Mouse (Mus musculus) testis, postnatal 14 days (tissue): ENCODE measurements at regions not wholly inside any gene's neighbourhood (a gene's known extent, or its start where the extent isn't known, plus 50 kb on each side); places are given as distances from the start of the nearest gene placed in this dataset.

Source experiments
- DNase-seq: peaks from one replicate; pipeline ENCODE4 v3.0.0; 2021; ENCODE audit warnings: low spot score

DNA sequence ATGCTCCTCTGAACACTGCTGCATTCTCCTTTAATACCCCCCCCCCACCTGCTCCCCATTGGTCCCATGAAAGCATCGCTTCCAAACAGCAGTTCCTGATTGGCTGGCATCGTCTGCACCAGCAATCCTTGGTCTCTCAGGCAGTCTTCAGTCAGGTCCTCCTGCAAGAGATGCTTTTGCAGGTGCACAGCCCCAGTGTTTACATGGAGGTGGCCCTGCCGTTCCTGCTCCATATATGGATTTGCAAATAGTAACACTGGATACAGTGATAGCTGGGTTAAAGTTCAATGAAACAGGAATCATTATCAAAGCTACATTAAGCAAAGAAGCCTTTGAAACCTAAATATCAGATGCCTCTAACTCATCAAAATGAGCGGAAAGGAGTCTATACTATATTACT is 170.1 kb upstream of the Fat1 start:
- DNase-seq = no peak

DNA sequence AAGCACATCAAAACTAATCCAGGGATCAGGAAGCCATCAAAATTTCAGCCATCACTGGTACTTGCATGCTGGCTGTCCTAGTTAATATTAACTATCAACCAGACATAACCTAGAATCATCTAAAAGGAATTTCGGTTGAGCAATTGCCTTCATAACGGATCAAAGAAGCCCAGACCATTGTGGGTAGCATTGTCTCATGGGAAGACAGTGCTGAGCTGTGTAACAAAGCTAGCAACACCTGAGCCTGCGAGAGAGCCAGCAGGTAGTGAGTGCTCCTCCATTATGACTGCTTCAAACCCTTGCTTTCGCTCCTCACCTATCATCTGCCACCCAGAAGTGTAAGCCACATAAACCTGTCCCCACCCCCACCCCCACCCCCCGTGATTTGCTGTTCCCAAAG is 169.6 kb upstream of the Fat1 start:
- DNase-seq = no peak

DNA sequence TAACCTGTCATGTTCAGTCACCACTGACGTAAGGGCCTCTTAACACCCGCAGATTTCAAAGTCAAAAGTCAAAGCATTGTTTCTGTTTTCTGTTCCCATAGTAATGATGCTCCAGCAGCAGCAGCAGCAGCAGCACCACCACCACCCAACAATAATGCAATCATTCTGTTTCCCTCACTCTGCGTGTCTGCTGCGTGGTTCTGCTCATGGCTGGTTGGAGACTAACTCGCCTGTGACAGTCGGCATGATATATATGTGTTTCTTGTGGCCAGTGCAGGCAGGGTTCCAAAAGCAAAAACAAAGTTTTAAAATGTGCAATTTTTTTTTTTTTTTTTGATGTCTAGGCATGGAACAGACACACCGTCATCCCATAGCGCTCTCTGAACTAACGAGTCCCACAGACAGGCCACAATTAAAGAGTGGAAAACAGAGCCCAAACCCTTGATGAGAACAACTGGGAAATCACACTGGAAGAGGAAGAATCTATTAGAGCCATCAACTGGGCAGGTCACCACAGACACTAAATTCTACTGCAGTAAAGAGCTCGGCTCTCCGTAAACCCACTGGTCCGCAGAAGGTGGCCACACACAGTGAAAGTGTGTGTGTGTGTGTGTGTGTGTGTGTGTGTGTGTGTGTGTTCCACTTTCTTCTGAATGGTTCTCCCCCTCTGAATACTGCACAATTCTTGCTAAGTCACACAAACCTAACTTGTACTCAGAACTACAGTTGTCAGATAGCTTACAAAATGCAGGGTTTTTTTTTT is 169.0 kb upstream of the Fat1 start:
- DNase-seq = no peak

DNA sequence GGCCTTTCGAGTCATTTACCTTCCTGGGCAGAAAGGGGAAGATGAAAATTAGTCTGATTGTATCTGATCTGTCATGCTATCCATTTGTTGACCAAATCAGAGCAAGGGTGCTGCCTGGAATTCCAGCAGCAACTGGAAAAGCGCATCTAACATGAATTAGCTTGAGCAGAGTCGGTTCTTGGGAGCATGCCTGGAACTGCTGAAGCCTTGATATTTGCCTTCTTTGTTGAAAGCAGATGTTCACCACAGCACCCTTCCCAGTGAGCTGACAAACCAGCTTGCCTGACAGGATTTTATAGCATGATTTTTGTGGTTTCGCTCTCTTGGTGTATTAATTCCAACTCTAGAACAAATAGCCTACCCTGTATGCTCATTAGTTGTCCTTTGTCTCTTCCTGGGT is 168.0 kb upstream of the Fat1 start:
- no peak for DNase-seq

DNA sequence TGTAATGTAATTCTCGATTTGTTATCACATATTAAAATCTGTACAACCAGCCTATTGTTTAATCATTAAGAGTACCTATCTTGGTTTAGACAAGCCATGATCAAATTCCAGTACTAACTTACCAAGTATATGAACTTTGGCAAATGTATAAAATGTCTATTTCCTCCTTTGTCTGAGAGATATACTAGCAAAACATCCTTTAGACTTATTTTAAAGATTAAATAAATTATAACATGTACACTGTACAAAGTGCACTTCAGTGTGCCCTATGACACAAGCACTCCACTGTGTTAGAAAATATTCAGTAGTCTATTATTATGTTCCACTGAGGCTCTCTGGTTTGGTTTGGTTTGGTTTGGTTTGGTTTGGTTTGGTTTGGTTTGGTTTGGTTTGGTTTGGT is 156.0 kb upstream of the Fat1 start:
- DNase-seq = no peak

DNA sequence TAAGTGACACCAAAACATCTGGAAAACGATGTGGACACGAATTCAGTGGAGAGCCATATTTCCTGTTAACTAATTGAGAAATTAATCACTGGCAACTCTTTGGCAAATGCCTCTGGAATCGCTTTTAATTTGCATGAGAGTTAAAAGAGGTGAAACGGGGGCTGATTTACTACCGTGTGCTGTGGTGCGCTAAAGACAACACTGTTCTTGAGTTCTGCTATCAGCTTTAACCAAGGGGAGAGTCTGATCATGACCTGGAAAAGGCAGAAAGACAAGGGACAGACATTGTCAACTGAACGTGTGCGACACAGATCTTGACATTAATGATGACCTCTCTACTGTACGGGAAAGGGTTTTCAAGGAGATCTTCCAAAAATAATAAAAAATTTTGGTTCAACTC is 152.8 kb upstream of the Fat1 start:
- no peak for DNase-seq

DNA sequence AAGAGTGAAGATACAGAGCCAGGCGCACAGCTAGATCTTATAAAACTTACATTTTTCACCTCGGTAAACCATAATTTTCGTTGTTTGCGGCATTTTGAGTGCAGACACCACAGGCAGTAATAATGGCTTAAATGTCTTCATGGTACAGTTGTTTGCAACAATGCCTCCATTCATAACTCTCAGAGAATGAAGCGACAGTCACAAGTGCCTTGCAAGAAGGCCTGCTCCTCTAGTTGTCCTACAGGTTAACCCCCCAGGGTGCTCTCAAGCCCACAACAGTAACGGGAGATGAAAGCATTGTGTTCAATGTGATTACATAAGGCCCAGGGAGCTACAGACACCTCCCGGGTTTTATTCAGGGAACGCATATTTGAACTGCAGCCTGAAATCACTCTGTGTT is 150.1 kb upstream of the Fat1 start:
- DNase-seq = no peak

DNA sequence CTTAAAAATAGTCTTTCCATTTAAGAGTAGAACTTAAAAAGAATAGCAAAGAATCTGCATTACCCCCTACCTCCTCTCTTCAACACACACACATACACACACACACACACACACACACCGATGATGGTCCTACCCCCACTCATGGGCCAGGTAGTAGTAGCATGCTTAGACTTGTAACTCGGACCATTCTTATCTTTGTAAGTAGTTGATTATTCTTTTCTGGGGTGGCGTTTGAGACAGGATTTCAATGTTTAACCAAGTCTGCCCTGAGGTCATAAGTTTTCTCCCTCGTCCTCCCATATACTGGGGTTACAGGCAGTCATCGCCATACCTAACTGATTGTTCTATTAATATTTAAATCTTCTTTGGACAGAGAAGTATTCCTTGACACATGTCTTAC is 148.5 kb upstream of the Fat1 start:
- no peak for DNase-seq

DNA sequence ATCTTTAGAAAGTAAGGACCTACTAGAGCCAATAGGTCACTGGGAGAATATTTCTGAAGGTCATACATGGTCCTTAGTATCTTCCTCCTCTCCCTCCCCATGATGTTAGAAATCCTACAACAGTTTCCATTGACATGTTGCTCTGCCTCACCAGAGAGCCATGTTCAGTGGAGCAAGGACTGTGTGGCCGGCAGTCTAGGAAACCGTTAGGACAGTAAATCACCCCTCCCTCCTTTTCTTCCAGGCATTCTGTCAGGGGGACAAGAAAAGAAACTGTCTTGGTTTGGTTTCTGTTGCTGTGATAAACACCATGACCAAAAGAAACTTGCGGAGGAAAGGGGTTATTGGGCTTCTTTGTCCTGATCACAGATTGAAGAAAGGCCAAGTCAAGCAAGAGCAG is 147.0 kb upstream of the Fat1 start:
- no peak for DNase-seq

DNA sequence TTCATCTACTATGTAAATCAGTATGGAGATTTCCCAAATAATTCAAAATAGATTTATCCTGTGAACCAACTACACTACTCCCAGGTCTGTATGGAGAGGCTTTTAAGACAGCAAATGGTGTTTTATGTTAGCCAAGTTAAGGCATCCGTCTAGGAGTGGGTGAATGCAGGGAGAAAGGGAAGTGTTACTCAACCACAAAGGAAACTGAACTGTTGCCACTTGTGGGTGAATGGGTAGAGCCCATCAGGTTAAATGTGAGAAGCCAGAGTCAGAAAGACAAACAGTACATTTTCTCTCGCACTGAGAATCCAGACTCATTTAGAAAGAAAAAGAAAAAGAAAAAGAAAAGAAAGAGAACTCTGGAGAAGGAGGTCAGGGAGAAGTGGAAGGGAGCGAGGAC is 135.7 kb upstream of the Fat1 start:
- DNase-seq = no peak

DNA sequence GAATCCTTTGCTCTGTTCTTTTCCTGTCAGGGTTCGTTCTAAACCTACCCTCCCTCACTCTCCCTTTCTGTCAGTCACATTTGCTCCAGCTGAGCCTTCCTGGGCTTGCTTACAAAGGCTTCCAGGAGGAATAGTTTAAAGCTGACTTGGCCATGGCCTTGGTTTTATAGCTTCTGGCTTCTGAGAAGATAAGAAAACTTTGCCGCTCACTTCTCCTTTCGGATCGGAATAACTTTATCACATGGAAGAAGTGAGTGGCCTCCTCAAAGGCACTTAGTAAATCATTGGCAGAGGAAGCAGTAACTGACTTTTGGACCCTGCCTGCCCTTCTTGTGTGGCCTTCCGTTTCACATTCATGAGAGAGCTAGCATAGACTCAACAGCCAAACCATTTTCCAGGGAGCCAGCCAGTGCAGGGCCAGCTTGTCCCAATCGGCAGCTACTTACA is 134.4 kb upstream of the Fat1 start:
- DNase-seq = no peak

DNA sequence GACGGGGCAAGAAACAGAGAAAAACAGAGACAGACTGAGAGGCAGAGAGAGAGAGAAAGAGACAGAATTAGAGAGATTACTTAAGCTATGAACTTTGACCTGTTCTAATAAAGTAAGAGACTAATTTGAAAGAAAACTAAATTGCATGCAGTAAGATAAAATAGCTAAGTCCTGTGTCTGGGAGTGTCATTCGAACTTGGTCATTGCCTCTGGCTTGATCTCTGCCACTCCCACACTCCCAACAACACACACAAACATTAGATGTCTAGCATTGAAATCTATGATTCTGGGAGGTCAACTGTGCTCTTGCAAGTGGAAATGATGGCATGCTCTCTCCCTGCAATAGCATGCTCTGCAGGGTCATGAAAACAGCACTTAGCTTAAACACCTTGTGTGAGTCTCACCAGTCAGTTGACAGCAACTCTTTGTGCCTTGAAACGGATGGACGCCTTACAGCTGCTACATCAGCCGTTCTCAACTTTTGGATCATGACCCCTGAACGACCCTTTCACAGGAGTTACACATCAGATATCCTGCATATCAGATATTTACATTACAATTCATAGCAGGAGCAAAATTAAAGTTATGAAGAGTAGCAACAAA is 133.5 kb upstream of the Fat1 start:
- no peak for DNase-seq

DNA sequence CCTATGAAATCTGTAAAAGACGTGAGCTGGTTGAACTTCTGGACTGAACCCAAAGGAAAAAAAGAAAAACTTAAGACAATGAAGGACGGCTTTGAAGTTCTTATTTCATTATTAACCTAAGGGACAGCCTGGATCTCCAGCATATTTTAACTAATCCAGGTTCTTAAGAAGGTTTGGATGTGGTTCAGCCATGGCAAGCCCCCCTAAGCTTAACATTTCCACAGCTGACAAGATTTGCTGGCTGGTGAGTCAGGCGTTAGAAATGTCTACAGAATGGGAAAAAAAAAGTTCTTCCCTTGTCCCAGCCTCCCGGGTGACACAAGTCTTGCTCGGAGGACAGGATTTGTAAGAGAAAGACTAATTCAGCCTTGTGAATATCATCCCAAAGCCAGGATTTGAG is 132.9 kb upstream of the Fat1 start:
- no peak for DNase-seq

DNA sequence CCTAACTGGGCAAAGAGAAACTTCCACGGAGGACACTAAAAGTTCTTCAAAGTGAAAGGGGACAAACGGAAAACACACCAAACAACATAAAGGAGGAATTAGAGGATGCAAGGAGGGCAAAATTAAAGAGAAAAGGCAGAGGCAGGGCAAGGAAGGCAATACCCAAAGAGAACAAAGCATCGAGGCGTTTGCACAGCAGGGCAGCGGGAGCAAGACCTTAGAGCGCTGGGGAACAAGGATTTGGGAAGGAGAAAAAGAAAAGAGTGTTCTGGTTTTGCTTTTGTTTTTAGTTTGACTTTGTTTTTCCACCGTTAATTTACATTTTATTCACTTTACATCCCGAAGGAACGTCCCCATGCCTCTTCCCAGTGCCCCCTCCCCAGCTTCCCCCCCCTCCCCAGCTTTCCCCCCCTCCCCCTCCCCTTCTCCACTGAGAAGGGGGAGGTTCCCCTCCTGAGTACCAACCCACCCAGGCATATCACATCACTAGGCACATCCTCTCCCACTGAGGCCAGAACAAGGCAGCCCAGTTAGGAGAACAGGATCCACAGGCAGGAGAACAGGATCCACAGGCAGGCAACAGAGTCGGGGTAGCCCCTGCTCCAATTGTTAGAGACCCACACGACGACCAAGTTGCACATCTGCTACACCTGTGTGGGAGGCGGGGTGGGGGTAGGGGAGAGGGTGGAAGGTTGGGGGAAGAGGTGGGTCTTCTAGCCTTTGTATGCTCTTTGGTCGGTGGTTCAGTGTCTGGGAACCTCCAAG is 130.7 kb upstream of the Fat1 start:
- DNase-seq = no peak

DNA sequence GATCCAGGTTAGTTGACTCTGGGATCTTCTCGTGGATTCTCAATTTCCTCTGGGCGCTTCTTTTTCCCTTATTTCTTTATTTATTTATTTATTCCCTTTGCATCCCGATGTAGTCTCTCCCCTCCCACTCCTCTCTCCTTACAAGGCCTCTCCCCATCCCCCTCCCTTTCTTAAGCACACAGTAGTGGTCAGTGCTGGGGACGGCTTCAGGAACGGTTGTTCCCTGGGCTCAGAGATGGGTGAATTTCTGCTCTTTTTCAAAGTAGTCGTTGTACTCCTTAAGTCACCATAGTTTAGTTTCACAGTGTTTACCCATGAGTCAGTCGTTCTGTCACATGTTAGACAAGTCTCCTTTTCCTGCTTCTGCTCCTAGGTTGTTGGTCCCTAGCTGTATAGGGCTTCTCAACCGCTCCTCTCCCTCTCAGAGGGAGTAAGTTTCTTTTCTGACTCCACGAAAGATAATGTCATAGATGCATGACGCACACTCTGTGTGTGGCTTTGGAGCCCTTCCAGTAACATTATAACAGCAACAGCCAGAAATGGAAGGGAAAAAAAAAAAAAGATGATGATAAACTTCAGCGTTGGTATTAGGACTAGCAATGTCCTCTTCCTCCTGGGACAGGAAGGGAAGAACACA is 129.9 kb upstream of the Fat1 start:
- no peak for DNase-seq

DNA sequence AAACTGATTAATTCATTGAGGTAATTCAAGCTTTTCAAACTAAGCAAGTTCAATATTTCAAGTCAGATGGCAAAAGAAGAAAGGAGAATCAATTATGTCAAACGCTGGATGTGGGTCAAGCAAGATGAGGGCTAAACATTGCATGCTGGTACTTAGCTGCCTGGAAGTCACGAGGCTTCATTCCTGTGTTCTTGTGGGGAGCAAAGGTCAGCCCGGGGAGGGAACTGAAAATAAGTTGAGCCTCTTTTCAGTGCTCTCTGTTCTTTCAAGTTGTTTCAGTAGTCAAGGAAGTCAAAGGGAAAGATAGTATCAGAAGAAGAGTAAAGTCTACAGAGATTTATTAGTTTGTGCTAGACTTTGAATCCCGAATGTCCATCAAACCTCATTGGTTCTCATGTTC is 122.9 kb upstream of the Fat1 start:
- DNase-seq = no peak

DNA sequence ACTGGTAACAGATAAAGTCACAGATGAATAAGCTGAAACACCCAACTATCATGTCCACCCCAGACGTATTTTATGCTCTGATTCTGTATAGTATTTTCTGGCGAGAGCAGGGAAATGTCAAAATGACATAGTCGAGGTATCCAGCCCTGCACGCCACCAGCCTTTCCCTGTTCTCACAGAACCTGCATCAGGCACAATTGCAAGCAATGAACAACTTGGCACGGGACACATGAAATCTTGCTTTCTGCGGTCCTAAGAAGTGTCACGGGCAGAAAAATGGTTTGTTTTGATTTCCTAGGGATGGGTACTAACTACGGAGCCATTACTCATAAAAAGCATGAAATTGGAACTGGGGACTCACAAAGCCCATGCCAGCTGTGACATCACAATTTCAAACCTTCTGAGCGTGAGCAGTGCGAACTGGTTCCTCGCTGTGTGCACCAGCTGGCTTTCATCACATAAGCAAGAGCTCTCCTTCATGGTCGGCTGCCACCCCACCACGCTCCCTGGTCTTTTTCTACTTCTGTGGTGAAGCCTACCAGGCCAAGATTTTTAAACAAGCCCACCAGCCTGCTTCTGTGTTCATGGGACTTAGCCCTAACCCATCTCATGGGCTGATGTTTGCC is 117.6 kb upstream of the Fat1 start:
- no peak for DNase-seq

DNA sequence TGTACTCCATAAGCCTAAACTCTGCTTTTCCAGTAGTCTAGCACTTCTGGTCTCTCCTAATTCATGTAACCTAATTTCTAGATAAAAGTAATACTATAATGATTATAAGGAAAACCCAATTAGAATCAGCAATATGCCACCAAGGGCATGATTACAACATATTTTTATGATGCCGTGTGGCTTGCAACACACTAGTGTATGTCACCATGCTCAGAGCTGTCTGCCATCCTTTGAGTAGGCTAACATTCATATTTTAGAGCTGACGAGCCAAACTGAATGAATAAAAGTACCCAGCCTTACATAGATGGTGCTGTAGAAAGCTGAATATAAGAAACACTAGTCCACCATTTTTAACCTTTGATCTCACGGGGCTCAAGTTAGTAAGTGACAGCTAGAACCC is 116.0 kb upstream of the Fat1 start:
- DNase-seq = no peak

DNA sequence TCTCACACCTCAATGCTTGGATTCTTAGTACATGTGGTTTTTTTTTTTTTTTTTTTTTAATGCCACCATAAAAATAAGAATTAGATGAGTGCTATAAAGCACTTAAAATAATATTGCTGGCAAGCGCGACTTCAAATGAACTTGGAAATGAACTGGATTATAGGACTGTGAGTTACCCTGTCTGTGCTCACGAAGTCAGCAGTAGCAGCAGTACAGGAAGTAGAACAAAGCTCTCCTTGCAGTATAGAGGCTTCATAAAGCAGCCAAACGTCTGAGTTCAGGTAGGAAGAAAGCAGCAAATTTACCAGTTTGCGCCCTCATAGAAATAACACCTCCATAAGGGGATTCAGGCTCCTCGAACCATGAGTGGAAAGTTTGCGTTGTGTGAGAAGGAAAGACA is 115.6 kb upstream of the Fat1 start:
- DNase-seq = no peak

DNA sequence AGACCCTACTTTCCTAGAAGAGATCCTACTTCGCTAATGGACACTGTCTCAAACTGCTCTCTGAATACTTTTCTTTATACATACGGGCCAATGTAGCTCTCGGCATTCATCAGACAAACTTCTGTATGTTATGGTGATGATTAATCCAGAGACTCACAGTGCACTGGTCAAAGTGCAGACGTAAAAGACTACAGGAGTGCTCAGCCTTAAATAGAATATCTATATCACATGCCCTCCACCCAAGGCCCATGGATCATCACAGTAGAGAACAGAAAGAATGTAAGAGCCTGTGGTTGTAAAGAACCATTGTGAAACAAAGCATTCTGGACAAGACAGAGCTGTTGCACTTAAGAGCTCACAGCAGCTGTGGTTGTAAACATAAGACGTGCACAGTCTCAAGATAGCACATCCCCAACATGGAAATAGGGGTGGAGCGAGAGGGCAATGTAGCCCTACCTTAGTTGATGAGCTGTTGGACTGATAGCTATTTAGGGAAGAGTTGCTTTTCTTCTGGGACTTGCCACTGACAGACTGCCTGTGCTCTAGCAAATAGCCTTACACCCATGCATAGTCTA is 110.0 kb upstream of the Fat1 start:
- DNase-seq = no peak

DNA sequence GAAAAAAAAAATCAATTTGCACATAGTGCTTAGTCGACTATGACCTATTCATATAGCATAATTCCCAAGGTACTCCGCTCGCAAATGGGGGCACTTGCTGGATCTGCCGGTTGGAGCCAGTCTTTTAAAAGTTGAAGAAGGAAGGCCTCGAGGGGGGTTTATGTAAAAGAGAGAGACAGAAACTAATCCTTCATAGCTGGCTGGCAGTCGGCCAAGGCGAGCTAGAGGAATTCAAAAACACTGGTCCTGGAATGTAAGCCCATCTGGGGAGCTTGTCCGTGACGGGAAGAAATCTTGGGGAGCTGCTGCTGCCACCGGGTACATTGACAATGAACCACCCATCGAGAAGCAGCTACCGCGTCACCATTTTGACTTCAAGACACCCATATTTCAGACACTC is 108.3 kb upstream of the Fat1 start:
- no peak for DNase-seq

DNA sequence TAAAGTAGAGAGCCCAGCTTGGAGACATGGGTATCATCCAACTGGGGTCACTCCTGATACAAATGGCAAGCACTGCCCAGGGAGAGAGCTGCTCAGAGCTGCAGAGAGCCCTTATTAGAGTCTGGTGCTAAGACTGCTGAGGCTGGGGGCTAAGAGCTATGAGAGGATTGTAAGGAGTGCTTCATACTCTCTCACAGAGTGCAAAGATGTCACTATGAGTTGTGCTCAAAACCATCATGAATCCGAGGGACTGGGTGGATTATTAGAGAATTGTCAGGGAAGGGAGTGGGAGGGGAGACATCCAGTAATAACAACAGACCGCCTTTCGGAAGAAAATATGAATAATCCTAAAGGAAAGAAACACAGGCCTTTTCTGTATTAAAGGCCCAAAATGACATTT is 107.2 kb upstream of the Fat1 start:
- DNase-seq = no peak
